Comparison of ENCODE assay signal across 14 mouse cellular contexts in genomic region chr16:12764608-12765007, GRCm38 (mm10).
DNase-seq lines count a peak whose midpoint lies in the region; ATAC-seq lines count a peak whose summit lies in the region.
"Had no signal": no experiment of that assay in that cellular context is flagged by ENCODE, and none has a peak within 500 bp of the region (broad histone marks: within the 10 kb centered on the region; RNA-seq: fewer than 3 reads in every experiment).

No protein-coding gene starts in this region.

- no peaks in the 10 kb centered on the region for H3K4me1 ChIP-seq in embryonic facial prominence, embryonic 10.5 days
- H3K4me1 ChIP-seq: embryonic facial prominence, embryonic 13.5 days; forebrain, embryonic 15.5 days; liver, embryonic 15.5 days had no signal

- ATAC-seq in megakaryocyte, adult 5-6 weeks (ENCODE audit: poor library complexity, severe bottlenecking): peak; percentile 28; the same call in 1 of the 2 replicates
- ATAC-seq: forebrain, embryonic 15.5 days; inflammation-experienced regulatory T-cells, adult 6 months had no signal

- intact Hi-C loops in left cerebral cortex, postnatal 4 days (cut with DNase I): no loop called here

- H3K9me3 ChIP-seq in embryonic facial prominence, embryonic 10.5 days: no peaks in the 10 kb centered on the region
- H3K9me3 ChIP-seq: embryonic facial prominence, embryonic 13.5 days; forebrain, embryonic 15.5 days; liver, embryonic 15.5 days had no signal

- 82% methylated on average over 1 of the region's 1 CpGs for WGBS in embryonic facial prominence, embryonic 10.5 days

- H3K36me3 ChIP-seq in embryonic facial prominence, embryonic 10.5 days (replicated peaks): no peaks in the 10 kb centered on the region
- H3K36me3 ChIP-seq: embryonic facial prominence, embryonic 13.5 days; forebrain, embryonic 15.5 days; liver, embryonic 15.5 days had no signal

- peak; percentile 37 for DNase-seq in adrenal gland, postnatal 10 days
- no peak for DNase-seq in adrenal gland, postnatal 25 days
- DNase-seq in left cerebral cortex, adult 18-20 months (ENCODE audit: low spot score in 2 of 2): peak; percentile 48 to 63
- no peak for DNase-seq in left cerebral cortex, postnatal 4 days
- DNase-seq in frontal cortex, adult 2 months (ENCODE audit: extremely low spot score in 1 of 2, low spot score in 1 of 2): peak; percentile 47 to 69
- DNase-seq in embryonic facial prominence, embryonic 10.5 days (ENCODE audit: low spot score): no peak
- no peak for DNase-seq in urinary bladder, postnatal 10 days (ENCODE audit: low spot score)
- DNase-seq: cerebellum, postnatal 10 days; heart, postnatal 36 days had no signal

- H3K4me3 ChIP-seq in embryonic facial prominence, embryonic 10.5 days: no peak overlapping the region
- H3K4me3 ChIP-seq: embryonic facial prominence, embryonic 13.5 days; forebrain, embryonic 15.5 days; liver, embryonic 15.5 days had no signal

- no peaks in the 10 kb centered on the region for H3K27me3 ChIP-seq in embryonic facial prominence, embryonic 10.5 days (replicated peaks; ENCODE audit: low read depth, poor library complexity, severe bottlenecking)
- H3K27me3 ChIP-seq: embryonic facial prominence, embryonic 13.5 days; forebrain, embryonic 15.5 days; liver, embryonic 15.5 days had no signal

- no peak overlapping the region for H3K27ac ChIP-seq in embryonic facial prominence, embryonic 10.5 days (replicated peaks)
- H3K27ac ChIP-seq: embryonic facial prominence, embryonic 13.5 days; forebrain, embryonic 15.5 days; liver, embryonic 15.5 days had no signal

Comparison
In these comparisons a context has a peak if more than half of its experiments do, and no peak if none do; other contexts are left out.
1. DNase-seq: peak in adrenal gland, postnatal 10 days (single experiment), left cerebral cortex, adult 18-20 months (2 of 2) and frontal cortex, adult 2 months (2 of 2); none in adrenal gland, postnatal 25 days (single experiment), left cerebral cortex, postnatal 4 days (single experiment), embryonic facial prominence, embryonic 10.5 days (single experiment) and urinary bladder, postnatal 10 days (single experiment).